Mouse (Mus musculus): ENCODE measurements around the gene Nxph4. TPM values are rescaled to one million over a fixed set of nuclear protein-coding genes. Genes with fewer than 3 reads are reported as not detected.

Nxph4 gene
- 1 to 10 TPM; 2.7 TPM for total RNA-seq (2021)
- long read RNA-seq, experiment 1, partial matches to known transcripts, result 0 of 2 reads
- long read RNA-seq, experiment 1, other reads (novel, unspliced or antisense), result 0 of 2 reads
- long read RNA-seq, experiment 2, partial matches to known transcripts, result 0 of 2 reads
- long read RNA-seq, experiment 2, other reads (novel, unspliced or antisense), result 0 of 2 reads

DNA sequence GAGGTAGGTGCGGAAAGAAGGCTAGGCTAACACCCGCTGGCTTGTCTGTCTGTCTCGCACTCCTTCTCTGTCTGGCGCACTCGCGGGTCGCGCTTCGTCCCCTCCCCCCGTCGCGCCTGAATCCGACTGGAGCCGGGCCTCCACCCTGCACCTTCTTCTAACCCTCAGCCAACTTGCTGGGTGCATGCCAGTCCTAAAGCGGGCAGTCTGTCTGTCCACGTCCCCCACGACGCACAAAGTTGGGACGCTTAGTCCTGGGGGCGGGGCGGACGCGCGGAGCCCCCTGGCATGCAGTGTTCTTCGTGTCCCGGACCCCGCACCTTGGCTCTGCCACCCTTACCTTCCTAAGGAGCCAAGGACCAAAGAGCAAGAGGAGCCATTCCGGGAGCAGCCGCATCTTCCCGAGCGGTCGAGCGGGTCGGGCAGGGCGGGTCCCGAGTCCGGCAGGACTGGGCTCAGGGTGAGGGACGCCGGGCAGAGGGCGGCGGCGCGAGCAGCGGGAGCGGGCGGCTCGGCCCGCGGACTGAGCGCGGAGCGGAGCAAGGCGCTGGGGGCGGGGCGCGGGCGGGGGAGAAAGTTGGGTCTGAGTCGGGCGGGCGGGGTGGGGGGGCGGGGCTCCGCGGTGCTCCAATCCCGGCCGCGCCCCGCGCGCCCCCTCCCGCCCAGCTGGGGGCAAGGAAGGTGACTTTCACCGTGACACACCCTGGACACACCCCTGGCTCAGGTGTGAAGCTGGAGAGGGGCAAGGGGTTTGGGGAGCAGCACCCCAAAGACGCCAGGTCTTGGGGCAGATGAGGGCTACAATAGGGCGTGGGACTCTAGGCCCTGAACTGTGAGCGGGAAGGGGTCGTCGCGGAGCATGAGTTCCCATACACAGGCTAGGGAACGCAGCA, at the start of gene Nxph4:
Nxph4 (minus strand) TSS at position 524 of the 893 bp plus-strand sequence.
- DNase-seq (ENCODE audit: low spot score in 2 of 2), result no peak

DNA sequence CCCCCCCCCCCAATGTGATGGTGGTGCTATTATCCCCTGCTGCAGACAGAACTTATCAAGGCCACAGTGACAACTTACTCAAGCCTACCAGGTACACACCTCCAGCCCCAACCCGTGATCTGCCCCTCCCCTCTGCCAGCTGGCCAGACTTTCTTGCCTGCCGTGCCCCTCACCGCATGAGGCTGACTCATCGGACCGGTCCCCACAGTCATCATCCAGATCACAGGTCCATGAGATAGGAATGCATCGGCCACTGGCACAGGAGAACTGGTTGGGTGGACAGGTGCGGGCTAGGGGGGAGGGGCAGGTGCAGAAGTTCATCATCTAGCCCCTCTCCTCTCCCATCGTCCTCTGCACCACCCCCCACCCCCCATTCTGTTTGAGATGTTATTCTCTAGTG, 49.3 kb upstream of the Nxph4 start:
- DNase-seq (ENCODE audit: low spot score in 2 of 2), result no peak

DNA sequence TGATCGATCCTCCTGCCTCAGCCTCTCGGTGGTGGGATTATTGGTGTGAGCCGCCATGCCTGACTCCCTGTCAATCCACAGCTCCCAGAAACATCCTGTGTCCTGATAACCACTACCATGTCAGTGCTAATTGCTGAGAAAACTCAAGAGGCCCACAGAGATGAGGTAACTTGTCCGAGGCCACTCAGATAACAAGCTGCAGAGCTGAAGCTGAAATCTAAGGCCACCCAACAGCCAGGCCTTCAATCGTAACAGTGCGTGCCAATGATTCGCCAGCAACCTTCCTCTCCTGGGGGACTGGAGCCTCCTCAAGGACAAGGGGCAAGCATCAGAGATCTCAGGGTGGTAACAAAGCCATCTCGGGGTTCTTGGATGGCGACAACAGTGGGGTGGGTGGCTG, 46.9 kb upstream of the Nxph4 start:
- no peak for DNase-seq (ENCODE audit: low spot score in 2 of 2)

DNA sequence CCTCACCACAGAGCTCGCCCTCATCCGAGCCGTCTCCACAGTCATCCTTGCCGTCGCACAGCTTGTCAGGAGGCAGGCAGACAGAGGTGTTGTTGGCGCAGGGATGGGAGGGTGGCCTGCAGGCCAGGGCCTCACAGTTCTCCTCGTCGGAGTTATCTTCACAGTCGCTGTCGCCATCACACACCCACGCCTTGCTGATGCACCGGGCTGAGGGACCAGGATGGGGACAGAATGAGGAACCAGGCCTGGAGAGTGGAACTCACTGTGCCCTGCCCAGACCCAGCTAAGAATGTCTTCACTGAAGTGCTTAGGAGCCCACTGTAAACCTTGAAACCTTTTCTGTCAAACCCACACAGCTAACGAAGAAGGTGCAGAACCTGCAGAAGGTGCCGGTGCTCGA, 43.6 kb upstream of the Nxph4 start:
- DNase-seq (ENCODE audit: low spot score in 2 of 2), result no peak

DNA sequence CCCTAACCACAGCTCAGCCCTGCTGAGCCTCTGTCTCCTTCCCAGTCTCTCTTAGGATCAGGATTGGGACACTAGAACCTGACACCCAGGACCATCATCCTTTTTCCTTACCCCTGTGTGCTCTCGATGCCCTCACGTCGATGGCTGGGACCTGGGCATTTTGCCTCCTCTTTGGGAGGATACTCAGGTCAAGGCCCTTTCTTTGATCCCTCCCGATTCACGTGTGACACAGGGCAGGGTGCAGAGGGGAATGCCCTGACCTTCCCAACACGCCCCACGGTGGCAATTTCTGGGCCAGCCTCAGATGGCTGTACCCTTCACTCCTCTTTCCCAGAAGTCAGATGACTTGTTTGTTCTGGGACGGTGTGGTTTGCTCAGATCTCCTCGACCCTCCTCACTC, 42.8 kb upstream of the Nxph4 start:
- DNase-seq (ENCODE audit: low spot score in 2 of 2), result no peak

DNA sequence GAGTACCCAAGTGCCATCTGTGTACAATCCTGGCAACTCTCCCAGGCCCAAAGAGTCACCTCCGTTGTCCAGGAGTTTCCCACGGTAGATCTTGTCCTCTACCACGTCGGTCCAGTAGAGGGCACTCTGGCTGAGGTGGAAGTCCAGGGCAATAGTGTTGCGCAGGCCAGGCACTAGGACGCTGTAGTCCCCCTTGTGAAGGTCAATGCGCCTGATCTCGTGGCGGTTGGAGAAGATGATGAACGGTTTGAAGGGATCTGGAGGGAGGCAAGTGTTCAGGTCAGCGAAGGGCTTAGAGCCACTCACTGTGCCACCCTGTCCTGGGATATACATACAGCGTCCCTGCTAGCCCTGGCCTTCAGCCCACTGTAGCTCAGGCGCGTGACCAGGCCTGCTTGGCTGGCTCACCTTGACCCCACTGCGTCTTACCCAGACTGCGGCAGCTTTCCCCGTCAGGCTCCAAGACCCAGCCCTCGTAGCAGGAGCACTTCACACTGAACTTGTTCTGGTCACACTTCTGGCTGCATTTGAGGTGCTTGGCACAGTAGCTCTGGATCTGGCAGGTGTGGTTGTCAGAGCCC, 42.1 kb upstream of the Nxph4 start:
- DNase-seq (ENCODE audit: low spot score in 2 of 2), result peak; percentile 47 to 57

DNA sequence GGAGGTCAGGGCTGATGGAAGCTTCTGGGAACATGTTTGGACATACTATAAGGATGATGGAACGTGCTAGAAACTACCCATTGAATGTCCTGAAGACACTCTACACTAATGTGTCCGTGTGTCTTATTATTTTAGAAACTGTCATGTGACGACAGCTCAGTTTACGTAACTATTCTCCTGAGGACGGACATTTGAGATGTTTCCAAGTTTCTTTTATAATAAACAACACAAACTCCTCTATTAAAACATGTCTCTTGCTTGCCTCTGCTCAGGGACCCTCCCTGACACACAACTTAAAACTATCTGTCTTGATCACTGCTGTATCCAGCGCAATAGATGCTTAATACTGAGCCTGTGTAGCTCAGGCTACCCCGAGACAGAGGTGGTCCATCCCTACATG, 41.4 kb upstream of the Nxph4 start:
- DNase-seq (ENCODE audit: low spot score in 2 of 2), result no peak

DNA sequence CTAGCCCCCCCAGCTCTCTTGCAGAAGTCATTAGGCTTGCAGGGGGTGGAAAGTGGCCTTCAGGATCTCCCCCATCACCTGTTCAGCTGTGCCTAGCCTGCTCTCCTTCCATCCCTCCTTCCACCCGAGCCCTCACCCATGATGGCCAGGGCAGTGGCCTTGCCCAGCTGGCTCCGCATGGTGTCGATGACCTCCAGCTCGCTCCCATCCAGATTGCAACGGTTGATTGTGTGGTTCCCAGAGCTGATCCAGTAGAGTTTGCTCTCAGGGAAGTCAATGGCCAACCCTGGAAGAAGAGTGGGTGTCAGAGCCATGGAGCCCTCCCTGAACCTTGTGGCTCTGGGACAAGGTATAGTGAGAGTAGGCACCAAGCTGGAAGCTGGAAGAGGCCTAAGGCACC, 37.9 kb upstream of the Nxph4 start:
- no peak for DNase-seq (ENCODE audit: low spot score in 2 of 2)

DNA sequence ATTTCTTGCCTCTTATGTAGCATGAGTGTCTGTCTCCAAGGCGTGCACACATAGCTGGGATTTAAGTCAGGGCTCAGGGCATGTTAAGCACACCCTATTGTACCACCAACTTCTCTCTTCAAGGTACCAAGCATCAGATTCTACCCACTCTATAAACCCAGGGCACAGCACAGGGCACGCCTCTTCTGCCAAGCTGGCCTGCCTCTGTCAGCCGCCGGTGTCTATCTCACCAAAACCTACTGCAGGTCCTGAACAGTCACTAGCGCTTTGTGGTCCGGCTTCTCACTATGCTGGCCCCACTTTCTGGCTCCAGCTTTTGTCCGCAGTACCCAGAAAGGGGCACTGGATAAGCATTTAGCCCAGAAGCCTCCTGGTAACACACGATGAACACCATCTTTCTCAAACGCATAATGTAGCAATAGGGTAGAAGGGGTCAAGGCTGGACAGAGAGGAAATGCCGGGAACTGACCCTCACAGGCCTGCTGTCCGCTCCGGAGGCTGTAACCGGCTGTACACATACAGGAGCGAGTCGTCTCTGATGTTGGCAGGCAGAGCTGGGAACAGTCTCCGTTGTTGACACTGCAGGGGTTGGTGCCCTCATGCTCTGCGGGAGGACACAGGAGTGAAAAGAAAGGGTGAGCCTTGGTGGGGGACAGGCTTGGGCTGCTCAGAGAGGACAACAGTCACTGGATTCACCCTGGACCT, 36.7 kb upstream of the Nxph4 start:
- DNase-seq (ENCODE audit: low spot score in 2 of 2), result no peak

DNA sequence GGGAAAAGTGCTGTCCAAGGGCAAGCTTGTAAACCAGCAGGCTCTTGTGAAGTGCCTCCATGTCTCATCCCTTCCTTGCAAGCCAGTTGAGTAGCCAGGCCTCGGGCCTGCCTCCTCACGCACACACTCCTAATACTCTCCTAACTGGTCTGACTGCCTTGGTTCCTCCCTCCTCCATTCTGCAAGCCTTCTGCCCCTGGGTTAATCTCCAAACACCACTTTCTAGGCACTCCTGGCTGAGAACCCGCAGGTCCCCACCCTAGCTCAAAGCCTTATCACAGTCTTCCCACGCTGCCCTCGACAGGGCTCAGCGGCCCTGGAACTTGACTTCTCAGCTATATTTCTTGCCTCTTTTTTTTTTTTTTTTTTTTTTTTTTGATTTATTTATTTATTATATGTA, 36.0 kb upstream of the Nxph4 start:
- no peak for DNase-seq (ENCODE audit: low spot score in 2 of 2)

DNA sequence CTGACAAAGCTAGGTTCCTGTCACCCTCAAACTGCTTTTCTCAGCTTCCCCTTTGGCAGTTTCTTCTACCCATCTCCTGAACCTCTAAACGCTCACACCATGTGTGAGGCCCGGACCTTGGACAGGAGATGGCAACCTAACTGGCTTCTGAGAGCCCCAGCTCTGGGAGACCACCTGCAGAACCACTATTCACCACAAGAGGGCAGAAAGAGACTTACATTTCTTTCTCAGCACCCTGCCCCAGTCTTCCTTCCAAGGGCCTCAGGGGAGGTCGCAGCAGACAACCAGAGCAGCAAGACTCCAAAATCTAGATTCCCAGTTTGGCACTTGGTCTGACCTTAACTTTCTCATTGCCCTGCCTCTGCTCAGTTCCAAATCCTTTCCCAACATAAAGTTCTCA, 35.1 kb upstream of the Nxph4 start:
- DNase-seq (ENCODE audit: low spot score in 2 of 2), result peak; percentile 60 to 82

DNA sequence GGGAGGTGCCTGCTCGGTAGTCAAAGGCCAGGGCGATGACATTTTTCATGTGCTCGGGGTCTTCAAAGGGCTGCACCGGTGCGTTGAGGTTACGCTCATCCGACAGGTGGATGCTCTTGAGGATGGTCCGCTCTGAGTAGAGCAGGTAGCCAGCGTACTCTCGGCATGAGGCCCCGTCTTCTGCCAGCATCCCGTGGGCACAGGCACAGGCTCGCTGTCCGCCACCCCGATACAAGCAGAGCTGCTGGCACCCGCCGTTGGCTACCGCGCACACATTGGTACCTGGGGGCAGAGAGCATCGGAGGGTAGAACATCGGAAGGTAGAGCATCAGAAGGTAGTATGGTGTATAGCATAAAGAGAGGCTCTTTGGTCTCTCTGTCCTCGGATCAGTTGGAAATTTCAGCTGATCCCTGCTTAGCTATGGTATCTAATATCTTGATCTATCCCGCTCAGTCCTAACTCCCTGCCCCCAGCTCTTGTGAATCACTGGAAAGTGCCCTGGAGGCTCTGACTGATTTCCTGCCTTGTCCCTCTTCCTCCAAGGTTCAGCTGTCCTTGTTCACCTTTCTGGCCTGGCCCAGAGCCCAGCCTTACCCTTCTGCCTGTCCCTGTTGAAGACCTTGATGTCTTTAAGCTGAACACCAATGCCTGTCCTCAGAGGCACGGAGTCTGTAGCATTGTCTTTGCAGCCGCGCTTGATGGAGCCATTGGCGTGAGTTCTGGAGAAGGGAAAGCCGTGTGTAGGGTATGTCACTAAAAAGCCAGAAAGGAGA, 32.4 kb upstream of the Nxph4 start:
- DNase-seq (ENCODE audit: low spot score in 2 of 2), result no peak

DNA sequence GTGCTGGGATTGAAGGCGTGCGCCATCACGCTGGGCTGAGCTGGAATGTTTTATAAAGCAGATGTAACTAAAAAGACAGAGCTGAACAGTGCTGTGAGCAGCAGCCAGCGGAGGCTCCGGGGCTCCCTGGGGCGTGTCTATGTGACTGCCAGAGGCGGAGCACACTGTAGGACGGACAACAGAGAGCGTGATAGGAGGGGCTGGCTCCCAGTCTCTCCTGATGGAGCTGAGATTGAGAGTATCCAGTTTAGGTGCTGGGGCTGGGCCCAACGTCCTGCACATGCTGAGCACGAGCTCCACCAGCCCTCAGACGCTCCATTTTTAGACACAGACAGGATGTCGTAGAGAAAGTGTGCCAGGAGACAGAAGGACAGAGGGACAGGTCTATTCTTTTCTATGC, 29.9 kb upstream of the Nxph4 start:
- no peak for DNase-seq (ENCODE audit: low spot score in 2 of 2)

DNA sequence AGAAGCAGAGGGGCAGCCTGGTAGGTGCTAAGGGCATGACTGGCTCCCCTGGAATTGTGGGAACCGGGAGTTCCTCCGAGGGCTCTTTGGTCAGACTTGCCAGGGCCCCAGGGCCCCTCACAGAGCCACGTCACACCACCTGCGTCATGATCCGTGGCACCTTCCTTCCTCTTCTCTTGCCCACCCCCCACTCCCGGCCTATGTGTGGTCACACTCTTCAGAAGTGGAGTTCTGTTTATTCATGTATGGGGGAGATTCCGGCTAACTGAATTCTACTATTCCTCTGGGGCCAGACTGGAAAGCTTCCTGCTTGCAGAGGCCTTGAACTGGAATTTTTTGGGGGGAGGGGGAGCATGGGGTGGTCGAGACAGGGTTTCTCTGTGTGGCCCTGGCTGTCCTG, 29.5 kb upstream of the Nxph4 start:
- DNase-seq (ENCODE audit: low spot score in 2 of 2), result no peak

DNA sequence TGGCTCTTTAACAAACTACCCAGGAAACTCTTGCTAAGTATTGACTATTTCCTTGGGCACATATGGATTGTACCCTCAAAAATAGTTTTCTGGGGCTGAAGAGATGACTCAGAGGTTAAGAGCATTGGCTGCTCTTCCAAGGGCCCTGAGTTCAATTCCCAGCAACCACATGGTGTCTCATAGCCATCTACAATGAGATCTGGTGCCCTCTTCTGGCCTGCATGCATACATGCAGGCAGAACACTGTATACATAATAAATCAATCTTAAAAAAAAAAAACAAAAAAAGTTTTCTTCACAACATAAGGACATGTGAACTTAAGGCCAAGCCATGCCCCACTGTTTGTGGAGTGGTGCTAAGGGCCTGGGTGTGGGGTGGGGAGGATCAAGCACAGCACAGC, 26.8 kb upstream of the Nxph4 start:
- DNase-seq (ENCODE audit: low spot score in 2 of 2), result no peak

DNA sequence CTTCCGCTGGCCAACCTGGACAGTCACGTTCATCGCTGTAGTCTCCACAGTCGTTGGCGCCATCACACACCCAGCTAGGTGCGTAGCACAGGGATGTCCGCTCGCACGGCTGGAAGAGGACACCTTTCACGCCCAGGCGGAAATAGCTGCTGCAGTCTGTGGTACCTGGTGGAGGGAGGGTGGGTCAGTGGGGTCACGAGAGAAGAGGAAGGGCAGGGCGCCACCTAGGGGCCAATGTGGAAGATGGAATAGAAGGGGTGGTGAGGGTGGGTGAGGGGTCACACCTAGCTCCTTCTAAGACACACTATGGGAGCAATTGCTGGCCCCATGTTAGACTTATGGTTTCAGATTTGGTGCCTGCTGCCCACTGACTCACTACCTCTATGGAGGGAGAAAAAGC, 23.0 kb upstream of the Nxph4 start:
- DNase-seq (ENCODE audit: low spot score in 2 of 2), result no peak

DNA sequence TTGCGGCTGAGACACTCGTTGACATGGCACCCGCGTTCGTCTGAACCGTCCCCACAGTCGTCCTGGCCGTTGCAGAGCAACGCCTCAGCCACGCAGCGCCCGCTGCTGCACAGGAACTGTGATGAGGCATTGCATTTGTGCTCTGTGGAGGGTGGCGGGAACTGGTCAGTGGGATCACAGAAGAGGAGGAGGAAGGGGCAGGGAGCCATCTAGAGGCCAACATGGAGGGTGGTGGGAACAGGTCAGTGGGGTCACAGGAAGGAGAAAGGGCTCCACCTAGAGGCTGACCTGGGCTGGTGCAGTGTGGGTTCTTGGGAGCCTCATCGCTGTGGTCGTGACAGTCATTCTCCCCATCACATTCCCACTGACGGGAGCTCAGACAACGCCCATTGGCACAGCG, 21.3 kb upstream of the Nxph4 start:
- DNase-seq (ENCODE audit: low spot score in 2 of 2), result no peak

DNA sequence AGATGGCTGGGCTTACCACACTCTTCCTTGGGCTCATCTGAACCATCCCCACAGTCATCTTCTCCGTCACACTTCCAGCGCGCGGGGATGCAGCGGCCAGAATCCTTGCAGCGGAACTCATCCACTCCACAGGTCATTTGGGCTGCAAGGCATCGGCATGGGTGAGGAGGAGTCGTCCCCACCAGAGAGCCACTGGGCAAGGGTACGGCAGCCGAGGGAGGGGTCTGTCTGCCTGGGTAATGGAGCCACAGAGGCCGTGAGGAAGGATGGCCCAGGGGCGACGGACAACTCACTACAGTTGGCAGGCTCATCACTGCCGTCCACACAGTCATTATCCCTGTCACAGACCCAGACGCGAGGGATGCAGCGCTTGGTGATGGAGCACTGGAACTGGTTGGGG, 15.5 kb upstream of the Nxph4 start:
- DNase-seq (ENCODE audit: low spot score in 2 of 2), result no peak

DNA sequence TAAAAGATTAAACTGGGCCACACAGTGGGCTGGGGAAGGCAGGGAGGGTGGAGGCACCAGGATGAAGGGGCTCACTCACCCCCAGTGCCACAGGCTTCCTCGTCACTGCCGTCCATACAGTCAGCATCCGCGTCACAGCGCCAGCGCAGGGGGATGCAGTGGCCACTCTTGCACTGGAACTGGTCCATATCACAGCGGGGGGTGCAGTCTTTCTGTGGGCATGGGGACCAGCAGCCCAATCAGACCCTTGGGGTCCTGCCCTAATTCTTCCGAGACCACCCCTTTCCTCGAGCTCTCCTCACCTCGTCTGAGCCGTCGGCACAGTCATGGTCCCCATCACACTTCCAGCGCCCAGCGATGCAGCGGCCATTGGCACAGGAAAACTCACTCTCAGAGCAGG, 13.9 kb upstream of the Nxph4 start:
- DNase-seq (ENCODE audit: low spot score in 2 of 2), result no peak

DNA sequence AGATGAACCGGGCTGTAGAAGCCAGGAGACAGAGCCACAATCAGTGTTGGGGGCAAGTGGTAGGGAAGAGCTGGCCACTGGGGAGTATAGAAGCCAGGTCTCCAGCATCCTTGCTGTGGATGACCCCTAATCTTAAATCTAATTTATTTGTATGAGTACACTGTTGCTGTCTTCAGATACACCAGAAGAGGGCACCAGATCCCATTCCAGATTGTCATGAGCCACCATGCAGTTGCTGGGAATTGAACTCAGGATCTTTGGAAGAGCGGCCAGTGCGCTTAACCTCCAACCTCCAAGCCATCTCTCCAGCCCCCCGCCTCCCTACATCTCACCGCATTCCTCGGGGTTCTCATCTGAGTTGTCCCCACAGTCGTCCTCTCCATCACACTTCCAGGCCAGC, 12.1 kb upstream of the Nxph4 start:
- no peak for DNase-seq (ENCODE audit: low spot score in 2 of 2)

DNA sequence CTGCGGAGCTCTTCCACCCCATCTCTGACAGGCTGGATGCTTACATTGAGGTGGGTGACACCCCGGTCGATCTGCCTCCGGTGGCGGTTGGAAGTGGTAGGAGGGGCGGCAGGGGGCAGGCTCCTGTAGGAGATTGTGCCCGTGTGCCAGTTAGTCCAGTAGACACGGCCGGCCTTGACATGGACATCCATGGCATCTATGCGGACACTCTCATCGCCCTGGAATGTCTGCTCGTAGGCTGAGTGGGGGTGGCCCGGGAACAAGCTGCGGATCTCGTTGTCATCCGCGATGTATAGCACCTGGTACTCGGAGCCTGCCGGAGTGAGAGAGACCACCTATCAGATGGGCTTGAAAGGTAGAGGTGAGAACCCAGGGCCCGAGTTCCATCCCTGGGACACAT, 10.0 kb upstream of the Nxph4 start:
- no peak for DNase-seq (ENCODE audit: low spot score in 2 of 2)

Data from layer of hippocampus, postnatal 14 days (tissue).